Mouse (Mus musculus): ENCODE measurements around the gene Efcab5.

GRCm38 (mm10) chr11:77148774-77149173, 40.0 kb downstream of the Efcab5 start:
- TF ChIP-seq POLR2A (IDR thresholded peaks at IDR 0.05; ENCODE audit: borderline replicate concordance, control insufficient read depth, low read depth, low read length): no peak
- TF ChIP-seq CTCF (IDR thresholded peaks at IDR 0.05; ENCODE audit: control insufficient read depth, insufficient read depth, low read length): no peak
